Mouse (Mus musculus): Measurements from ENCODE around the gene Pdzrn4. TPM values are rescaled to one million over a fixed set of nuclear protein-coding genes. Genes with fewer than 3 reads are reported as not detected.

Gene Pdzrn4
- polyA plus RNA-seq, 1 experiment from 2014 or later: 0.03 TPM

DNA sequence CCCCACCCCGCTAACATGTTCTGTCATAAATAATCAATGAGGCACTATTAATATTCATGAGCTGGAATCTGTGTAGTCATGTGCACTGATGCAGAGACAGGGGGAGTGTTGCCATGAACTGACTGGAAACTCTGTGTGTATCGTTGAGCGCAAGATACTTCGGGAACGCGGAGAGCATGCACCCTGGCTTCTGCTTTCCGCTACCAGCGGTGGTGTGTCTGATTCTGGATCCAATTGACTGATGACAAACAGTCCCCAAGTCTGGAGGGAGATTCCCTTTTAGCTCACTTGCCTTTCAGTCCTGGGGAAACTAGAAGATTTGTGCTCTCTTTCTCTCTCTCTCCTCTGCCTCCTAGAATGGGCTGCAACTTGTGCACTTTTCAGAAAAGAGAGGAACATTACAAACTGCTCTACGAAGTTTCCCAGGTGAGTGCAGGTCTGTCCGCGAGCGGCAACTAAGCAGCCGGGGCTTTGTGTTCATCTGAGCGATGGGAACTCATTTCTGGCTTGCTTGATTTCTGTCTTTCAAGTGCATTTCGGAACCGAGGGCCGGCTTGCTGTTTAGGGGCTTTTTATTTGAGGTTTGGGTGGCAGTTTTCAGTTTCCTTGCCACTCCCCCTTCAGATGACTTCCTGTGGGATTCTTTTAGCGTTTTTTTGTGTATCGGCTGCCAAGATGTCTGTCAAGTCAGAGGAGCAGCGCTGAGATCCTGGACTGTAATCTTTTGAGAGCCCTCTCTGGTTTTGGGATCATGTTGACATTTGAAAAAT is 200.5 kb downstream of the Pdzrn4 start:
- no peaks in the 10 kb centered on the region for H3K4me1 ChIP-seq (replicated peaks)
- no peaks in the 10 kb centered on the region for H3K36me3 ChIP-seq
- H3K4me2 ChIP-seq: peak overlapping the region; percentile 35
- no peaks in the 10 kb centered on the region for H3K9me3 ChIP-seq (replicated peaks)
- H3K27ac ChIP-seq: no peak overlapping the region
- H3K9ac ChIP-seq: no peak overlapping the region
- ATAC-seq (ENCODE audit: low read depth) (no peak), DNase-seq (no peak)
- H3K27me3 ChIP-seq: peaks cover 8% of the 10 kb centered on the region; the same call in 1 of the 2 replicates
- WGBS (ENCODE audit: insufficient replicate concordance): 2% methylated on average over 20 of the region's 20 CpGs
- peak overlapping the region; percentile 27 for H3K4me3 ChIP-seq (replicated peaks)

- WGBS (ENCODE audit: insufficient replicate concordance): 4% methylated on average over 18 of the region's 18 CpGs
- Histone ChIP-seq H3K4me3 (replicated peaks) (no peak overlapping the region), H3K4me2 (no peak overlapping the region), H3K36me3 (no peaks in the 10 kb centered on the region), H3K27ac (no peak overlapping the region), H3K27me3 (peaks cover 8% of the 10 kb centered on the region; the same call in 1 of the 2 replicates), H3K9ac (no peak overlapping the region), H3K4me1 (replicated peaks) (no peaks in the 10 kb centered on the region), H3K9me3 (replicated peaks) (no peaks in the 10 kb centered on the region)
- ATAC-seq (ENCODE audit: low read depth) (no peak), DNase-seq (no peak)
Observed at GRCm38 (mm10) chr15:92598380-92599295, 202.0 kb downstream of the Pdzrn4 start.

DNA sequence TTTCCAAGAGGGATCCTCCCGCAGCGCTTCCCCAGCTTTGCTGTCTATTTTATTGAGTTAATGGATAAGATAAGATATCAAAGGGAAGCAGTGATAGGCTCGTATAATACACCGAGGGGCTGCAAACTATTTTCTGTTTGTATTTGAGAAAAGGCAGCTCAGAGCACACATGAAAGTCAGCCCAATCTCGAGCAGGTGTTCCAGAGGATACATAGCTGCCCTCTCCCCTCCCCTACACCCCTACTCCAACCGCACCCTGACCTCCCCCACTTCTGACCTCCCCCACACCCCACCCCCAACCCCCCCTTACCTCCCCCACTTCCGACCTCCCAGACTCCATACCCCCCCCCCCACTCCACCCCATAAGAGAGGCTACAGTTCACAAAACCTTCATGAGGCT is 202.7 kb downstream of the Pdzrn4 start:
- Histone ChIP-seq H3K36me3 (no peaks in the 10 kb centered on the region), H3K27ac (no peak overlapping the region), H3K4me2 (no peak overlapping the region), H3K9ac (no peak overlapping the region), H3K9me3 (replicated peaks) (no peaks in the 10 kb centered on the region), H3K27me3 (peaks cover 8% of the 10 kb centered on the region; the same call in 1 of the 2 replicates), H3K4me1 (replicated peaks) (no peaks in the 10 kb centered on the region), H3K4me3 (replicated peaks) (no peak overlapping the region)
- 9% methylated on average over 6 of the region's 7 CpGs for WGBS (ENCODE audit: insufficient replicate concordance)
- ATAC-seq (ENCODE audit: low read depth) (no peak), DNase-seq (no peak)

DNA sequence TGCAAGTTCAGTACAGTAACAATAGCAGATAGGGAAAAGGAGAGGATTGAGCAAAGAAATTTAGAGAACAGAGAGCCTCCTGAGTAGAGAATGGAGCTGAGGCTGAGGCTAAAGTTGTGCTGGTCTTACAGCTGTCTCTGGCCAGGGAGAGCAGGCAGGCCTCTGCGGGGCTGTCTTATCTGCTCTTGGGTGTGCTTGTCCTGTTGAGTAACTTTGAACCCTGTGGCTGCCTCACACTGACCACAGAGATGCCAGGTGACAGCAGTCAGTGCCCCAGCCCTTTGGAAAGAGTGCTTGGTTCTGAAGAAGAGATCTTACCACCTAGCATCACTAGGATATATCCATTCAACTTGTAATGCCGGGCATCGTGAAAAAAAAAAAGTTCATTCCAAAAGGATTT is 214.2 kb downstream of the Pdzrn4 start:
- H3K4me1 ChIP-seq (replicated peaks): no peaks in the 10 kb centered on the region
- 66% methylated on average over 3 of the region's 3 CpGs for WGBS (ENCODE audit: insufficient replicate concordance)
- no peak overlapping the region for H3K4me3 ChIP-seq (replicated peaks)
- H3K36me3 ChIP-seq: no peaks in the 10 kb centered on the region
- ATAC-seq (ENCODE audit: low read depth): no peak
- no peak overlapping the region for H3K9ac ChIP-seq
- H3K4me2 ChIP-seq: no peak overlapping the region
- no peak overlapping the region for H3K27ac ChIP-seq
- H3K9me3 ChIP-seq (replicated peaks): no peaks in the 10 kb centered on the region
- no peak for DNase-seq
- H3K27me3 ChIP-seq: no peaks in the 10 kb centered on the region

GRCm38 (mm10) chr15:92612386-92612785 is 215.7 kb downstream of the Pdzrn4 start:
- no peak for ATAC-seq (ENCODE audit: low read depth)
- H3K4me3 ChIP-seq (replicated peaks): no peak overlapping the region
- no peak overlapping the region for H3K9ac ChIP-seq
- H3K27ac ChIP-seq: no peak overlapping the region
- H3K9me3 ChIP-seq (replicated peaks): no peaks in the 10 kb centered on the region
- no peaks in the 10 kb centered on the region for H3K36me3 ChIP-seq
- no peak overlapping the region for H3K4me2 ChIP-seq
- WGBS (ENCODE audit: insufficient replicate concordance): 53% methylated on average over 1 of the region's 1 CpGs
- no peak for DNase-seq
- no peaks in the 10 kb centered on the region for H3K4me1 ChIP-seq (replicated peaks)
- no peaks in the 10 kb centered on the region for H3K27me3 ChIP-seq

GRCm38 (mm10) chr15:92613228-92613627 is 216.5 kb downstream of the Pdzrn4 start:
- Histone ChIP-seq H3K4me2 (no peak overlapping the region), H3K27ac (no peak overlapping the region), H3K4me1 (replicated peaks) (no peaks in the 10 kb centered on the region), H3K9ac (no peak overlapping the region), H3K27me3 (no peaks in the 10 kb centered on the region), H3K4me3 (replicated peaks) (no peak overlapping the region), H3K9me3 (replicated peaks) (no peaks in the 10 kb centered on the region), H3K36me3 (no peaks in the 10 kb centered on the region)
- no peak for ATAC-seq (ENCODE audit: low read depth)
- 74% methylated on average over 3 of the region's 3 CpGs for WGBS (ENCODE audit: insufficient replicate concordance)
- no peak for DNase-seq

DNA sequence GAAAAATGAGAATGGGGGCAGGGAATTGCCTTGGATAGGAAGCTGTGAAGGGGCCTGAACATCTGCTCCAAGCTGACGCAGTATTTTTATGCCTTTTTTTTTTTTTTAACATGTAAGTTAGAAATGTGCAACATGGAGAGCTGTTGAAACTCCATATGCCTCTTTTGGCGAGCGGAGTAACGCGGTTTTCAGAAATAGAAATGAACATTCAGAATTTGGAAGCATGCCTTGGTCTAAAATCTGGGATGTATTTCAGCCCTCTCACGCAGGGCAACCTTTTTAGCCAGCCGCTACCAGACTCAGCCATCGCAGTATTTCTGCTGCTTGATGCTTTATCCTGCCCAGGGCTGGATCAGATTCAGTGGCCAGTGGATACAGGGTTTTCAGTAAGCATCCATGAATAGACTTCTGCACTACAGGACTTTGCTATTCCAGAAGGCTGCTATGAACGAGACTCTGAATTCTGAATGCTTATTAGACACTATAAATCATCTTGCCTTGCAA is 225.1 kb downstream of the Pdzrn4 start:
- H3K4me2 ChIP-seq: no peak overlapping the region
- H3K9ac ChIP-seq: no peak overlapping the region
- DNase-seq (no peak), ATAC-seq (ENCODE audit: low read depth) (no peak)
- H3K9me3 ChIP-seq (replicated peaks): 0 out of 2 replicates have a peak, but pooled peaks cover 8% of the 10 kb centered on the region
- H3K27ac ChIP-seq: no peak overlapping the region
- H3K36me3 ChIP-seq: no peaks in the 10 kb centered on the region
- H3K4me3 ChIP-seq (replicated peaks): no peak overlapping the region
- no peaks in the 10 kb centered on the region for H3K4me1 ChIP-seq (replicated peaks)
- 72% methylated on average over 9 of the region's 9 CpGs for WGBS (ENCODE audit: insufficient replicate concordance)
- H3K27me3 ChIP-seq: no peaks in the 10 kb centered on the region

- no peak for ATAC-seq (ENCODE audit: low read depth)
- Histone ChIP-seq H3K9ac (no peak overlapping the region), H3K4me2 (no peak overlapping the region), H3K27ac (no peak overlapping the region), H3K4me1 (replicated peaks) (no peaks in the 10 kb centered on the region), H3K9me3 (replicated peaks) (0 out of 2 replicates have a peak, but pooled peaks cover 8% of the 10 kb centered on the region), H3K36me3 (no peaks in the 10 kb centered on the region), H3K4me3 (replicated peaks) (no peak overlapping the region), H3K27me3 (no peaks in the 10 kb centered on the region)
- DNase-seq: no peak
- WGBS (ENCODE audit: insufficient replicate concordance): 63% methylated on average over 5 of the region's 5 CpGs
Observed at GRCm38 (mm10) chr15:92622323-92622722, 225.6 kb downstream of the Pdzrn4 start.

- Histone ChIP-seq H3K4me1 (replicated peaks) (no peaks in the 10 kb centered on the region), H3K27me3 (no peaks in the 10 kb centered on the region), H3K9ac (no peak overlapping the region), H3K27ac (no peak overlapping the region), H3K9me3 (replicated peaks) (no peaks in the 10 kb centered on the region), H3K36me3 (no peaks in the 10 kb centered on the region), H3K4me2 (no peak overlapping the region), H3K4me3 (replicated peaks) (no peak overlapping the region)
- 6% methylated on average over 2 of the region's 2 CpGs for WGBS (ENCODE audit: insufficient replicate concordance)
- ATAC-seq (ENCODE audit: low read depth): no peak
- DNase-seq: no peak
Observed at GRCm38 (mm10) chr15:92629172-92629571, 232.5 kb downstream of the Pdzrn4 start.

- Histone ChIP-seq H3K27ac (no peak overlapping the region), H3K36me3 (no peaks in the 10 kb centered on the region), H3K4me3 (replicated peaks) (no peak overlapping the region), H3K9ac (no peak overlapping the region), H3K27me3 (no peaks in the 10 kb centered on the region), H3K4me1 (replicated peaks) (no peaks in the 10 kb centered on the region), H3K9me3 (replicated peaks) (no peaks in the 10 kb centered on the region), H3K4me2 (no peak overlapping the region)
- ATAC-seq (ENCODE audit: low read depth) (no peak), DNase-seq (no peak)
- 72% methylated on average over 14 of the region's 14 CpGs for WGBS (ENCODE audit: insufficient replicate concordance)
Observed at GRCm38 (mm10) chr15:92634044-92634610, 237.4 kb downstream of the Pdzrn4 start.

Measured in liver, embryonic 13.5 days (tissue).